Mouse (Mus musculus) cortical plate, adult 2 months (tissue): ENCODE results near the gene Sapcd2. TPM values are rescaled to one million over a fixed set of nuclear protein-coding genes. Genes with fewer than 3 reads are reported as not detected.
A peak's percentile ranks its signal among the peaks of the same experiment; 100 is the strongest.

ENCODE experiments used
- H3K27ac ChIP-seq: fragments of 200-500 bp; 2 replicates; pipeline ENCODE4 v1.5.1; 2012; ENCODE audit warnings: low read length, control low read depth, inconsistent platforms; ENCODE audit not compliant: insufficient read depth
- H3K4me1 ChIP-seq: fragments of 200-500 bp; 2 replicates; pipeline ENCODE4 v1.6.1; 2011; ENCODE audit warnings: low read length; ENCODE audit not compliant: control insufficient read depth, insufficient read depth
- H3K4me3 ChIP-seq: fragments of 200-500 bp; 2 replicates; pipeline ENCODE4 v1.5.1; 2011; ENCODE audit warnings: mild to moderate bottlenecking, low read length, control low read depth; ENCODE audit not compliant: insufficient read depth
- CTCF ChIP-seq: fragments of 200-500 bp; IDR thresholded peaks from 2 replicates; pipeline ENCODE4 v1.5.1; 2011; ENCODE audit warnings: mild to moderate bottlenecking, control low read depth, low read length; ENCODE audit not compliant: insufficient read depth; ENCODE audit errors: extremely low read depth
- POLR2A ChIP-seq: fragments of 200-500 bp; IDR thresholded peaks from 2 replicates; pipeline ENCODE4 v1.6.1; 2011; ENCODE audit warnings: mild to moderate bottlenecking, low read length, control low read depth; ENCODE audit not compliant: insufficient read depth; ENCODE audit errors: extremely low read depth
- polyA plus RNA-seq: library from polyadenylated mRNA; depleted of rRNA; stranded (reverse); fragments of >200 nt; gene quantifications from 2 replicates; pipeline ENCODE4 v1.2.3, GENCODE M21; 2012

The Sapcd2 gene
- polyA plus RNA-seq, 1 experiment = 4.0 TPM

DNA sequence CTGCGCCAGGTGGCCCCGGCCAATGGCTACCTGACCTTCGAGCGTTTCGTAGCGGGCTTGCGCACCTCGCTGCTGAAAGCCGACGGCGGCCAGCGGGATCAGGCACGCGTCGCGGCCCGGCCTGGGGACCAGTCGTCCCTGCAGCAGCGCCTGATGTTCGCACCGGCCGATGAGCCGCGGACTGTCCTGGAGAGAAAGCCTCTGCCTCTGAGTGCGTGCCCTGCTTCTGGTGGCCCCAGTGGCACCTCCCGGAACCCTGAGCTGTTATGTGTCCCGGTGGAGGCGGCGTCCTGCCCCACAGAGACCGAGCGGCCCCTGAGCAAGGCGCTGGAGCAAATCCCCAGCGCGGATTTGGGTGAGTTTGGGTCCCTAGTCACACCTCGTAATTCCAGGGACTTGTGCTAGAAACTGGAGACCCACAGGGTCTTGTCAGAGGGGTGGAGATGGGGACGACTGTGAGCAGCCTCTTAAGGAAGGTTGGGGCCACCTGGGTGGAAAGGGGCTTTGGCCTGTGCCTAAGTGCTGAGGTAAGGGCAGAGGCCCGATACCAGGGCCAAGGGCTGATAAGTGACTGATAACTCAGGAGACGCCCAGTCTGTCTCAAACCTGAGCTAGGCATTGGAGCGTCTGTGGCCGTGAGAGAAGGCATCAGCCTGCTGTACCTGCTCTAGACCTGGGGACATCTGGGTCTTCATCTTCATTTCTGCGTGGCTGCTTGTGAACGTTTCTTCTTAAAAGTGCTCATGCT lies 697 bp downstream of the Sapcd2 start:
- H3K27ac ChIP-seq = no peak overlapping the region
- no peaks in the 10 kb centered on the region for H3K4me1 ChIP-seq
- H3K4me3 ChIP-seq = peak overlapping the region; percentile 43
- TF ChIP-seq POLR2A (no peak), CTCF (no peak)

DNA sequence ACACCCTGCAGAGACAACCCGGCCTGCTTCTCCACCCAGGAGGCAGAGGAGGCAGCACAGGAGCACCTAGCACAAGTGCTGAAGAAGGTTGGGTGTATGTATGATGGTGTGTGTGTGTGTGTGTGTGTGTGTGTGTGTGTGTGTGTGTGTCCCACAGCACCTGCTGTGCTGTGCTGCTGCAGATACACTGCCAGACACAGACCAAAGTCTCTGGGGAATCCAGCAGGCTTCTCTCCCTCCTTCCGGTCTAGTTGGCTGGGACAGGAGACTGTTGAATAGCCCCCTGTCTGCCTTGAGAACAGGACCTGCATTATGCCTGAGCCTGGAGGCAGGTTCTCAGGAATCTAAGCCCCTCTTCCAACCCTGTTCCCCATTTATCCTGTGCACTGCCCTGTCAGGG lies 1.3 kb downstream of the Sapcd2 start:
- no peak overlapping the region for H3K27ac ChIP-seq
- H3K4me3 ChIP-seq = no peak overlapping the region
- TF ChIP-seq POLR2A (no peak), CTCF (no peak)
- H3K4me1 ChIP-seq = no peaks in the 10 kb centered on the region

GRCm38 (mm10) chr2:25376589-25376988 lies 4.5 kb downstream of the Sapcd2 start:
- H3K27ac ChIP-seq = no peak overlapping the region
- no peaks in the 10 kb centered on the region for H3K4me1 ChIP-seq
- no peak overlapping the region for H3K4me3 ChIP-seq
- no peak for TF ChIP-seq POLR2A
- peak; percentile 85 for TF ChIP-seq CTCF

DNA sequence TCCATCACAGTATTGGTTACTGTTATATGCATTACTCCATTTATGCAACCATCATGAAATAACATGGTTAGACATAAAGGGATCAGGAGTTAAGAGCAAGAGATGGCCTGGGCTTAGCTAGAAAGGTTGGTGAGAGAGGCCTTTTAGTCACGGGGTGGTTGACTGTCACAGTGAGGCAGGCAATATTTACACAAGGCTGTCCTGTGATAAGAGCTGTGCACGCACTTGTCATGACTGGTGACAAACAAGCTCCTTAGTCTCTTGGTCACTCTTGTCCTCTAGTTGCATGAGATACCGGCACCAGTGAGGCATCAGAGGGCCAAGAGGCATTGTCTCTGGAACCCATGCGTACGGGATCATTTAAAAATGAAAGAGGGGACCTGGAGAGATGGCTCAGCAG lies 12.4 kb downstream of the Sapcd2 start:
- Histone ChIP-seq H3K27ac (no peak overlapping the region), H3K4me3 (no peak overlapping the region), H3K4me1 (no peaks in the 10 kb centered on the region)
- TF ChIP-seq POLR2A (no peak), CTCF (no peak)

- Histone ChIP-seq H3K4me1 (no peaks in the 10 kb centered on the region; the same call in 1 of the 2 replicates), H3K4me3 (no peak overlapping the region), H3K27ac (no peak overlapping the region)
- no peak for TF ChIP-seq POLR2A
- TF ChIP-seq CTCF = no peak
Observed at GRCm38 (mm10) chr2:25391266-25391665, 19.1 kb downstream of the Sapcd2 start.

DNA sequence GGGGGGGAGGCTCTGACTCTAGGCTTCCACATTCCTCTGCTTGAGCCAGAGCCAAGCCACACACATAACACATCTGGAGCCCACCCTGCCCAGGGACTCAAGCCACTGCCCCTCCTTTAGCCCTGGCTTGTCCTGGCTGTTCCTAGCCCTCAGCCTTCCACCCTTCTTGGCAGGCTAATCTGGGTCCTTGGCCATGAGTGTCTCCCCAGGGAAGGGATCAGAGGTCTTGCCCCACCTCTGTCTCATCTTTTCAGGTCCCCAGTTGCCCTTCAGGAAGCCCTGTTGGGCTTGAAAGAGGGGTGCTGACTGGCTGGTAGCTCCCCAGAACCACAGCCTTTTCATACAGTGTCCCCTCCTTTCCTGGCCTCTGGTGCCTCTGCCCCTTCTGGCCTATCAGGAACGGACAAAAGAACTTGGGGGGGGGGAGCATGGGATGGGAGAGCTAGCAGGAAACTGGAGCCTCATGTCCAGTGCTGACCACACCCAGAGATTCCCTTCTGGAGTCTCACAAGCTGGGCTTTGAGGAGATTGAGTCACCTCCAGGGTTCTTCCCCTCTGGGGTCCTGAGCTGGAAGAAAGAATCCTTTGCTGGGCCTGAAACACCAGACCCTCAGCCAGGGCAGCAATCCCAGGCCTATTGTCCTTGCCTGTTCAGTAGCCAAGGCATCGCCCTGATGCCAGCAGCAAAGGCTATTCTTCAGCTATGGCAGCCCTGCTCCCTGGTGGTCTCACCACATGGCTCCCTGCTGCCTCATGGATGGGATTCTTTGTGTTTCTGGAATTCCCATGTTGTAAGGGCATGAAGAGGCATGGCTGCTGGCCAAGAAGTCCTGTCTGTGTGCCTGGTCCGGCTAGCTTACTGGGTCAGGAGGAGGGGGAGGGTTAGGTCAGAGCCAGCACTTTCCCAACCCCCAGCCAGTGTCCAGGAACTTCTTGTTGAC lies 22.4 kb downstream of the Sapcd2 start:
- no peak for TF ChIP-seq POLR2A
- no peak for TF ChIP-seq CTCF
- no peaks in the 10 kb centered on the region; the same call in 1 of the 2 replicates for H3K4me1 ChIP-seq
- peak overlapping the region; percentile 14; the same call in 1 of the 2 replicates for H3K27ac ChIP-seq
- H3K4me3 ChIP-seq = no peak overlapping the region

DNA sequence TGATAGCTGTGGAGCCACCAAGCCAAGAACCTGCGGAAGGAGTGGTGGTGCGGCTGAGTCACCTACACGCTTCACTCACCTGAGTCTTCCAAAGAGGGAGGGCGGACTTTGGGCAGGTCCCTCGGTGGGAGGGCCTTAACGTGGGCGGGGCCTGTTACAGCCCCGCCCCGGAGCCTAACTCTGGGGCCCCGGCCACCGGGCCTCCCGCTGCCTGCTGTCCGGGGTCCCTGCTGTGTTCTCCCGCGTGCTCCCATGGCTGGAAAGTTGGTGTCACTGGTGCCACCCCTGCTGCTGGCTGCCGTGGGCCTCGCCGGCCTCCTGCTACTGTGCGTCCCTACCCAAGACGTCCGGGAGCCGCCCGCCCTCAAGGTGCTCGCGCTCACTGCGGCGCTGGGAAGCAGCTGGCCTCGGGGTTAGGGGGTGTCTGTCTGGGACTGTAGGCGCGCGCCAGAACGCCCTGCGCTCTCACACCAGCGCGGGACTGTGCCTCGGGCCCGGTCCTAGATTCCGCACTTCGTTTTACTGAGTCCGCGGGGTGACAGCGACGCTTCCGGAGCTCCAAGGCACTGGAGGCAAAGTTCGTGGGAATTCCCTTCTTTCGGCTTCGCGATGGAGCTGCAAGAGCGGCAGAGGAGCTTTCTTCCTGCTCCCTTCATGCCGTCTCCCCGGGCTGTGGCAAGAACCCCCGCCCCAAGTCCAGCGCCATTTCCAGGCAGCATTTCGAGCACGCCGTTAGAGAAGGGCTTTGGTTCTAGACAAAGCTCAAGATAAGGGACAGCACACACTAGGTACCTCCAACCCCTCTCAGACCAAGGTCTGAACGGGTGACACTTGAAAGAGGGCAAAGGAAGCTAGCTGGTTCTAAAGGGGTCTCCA lies 23.8 kb downstream of the Sapcd2 start, which contains the start of gene Entpd2:
Gene Entpd2 (plus strand): TSS at position 154 of the 876 bp plus-strand sequence.
- Histone ChIP-seq H3K4me1 (no peaks in the 10 kb centered on the region; the same call in 1 of the 2 replicates), H3K27ac (peak within 1 kb of the TSS; percentile 14), H3K4me3 (peak within 1 kb of the TSS; percentile 20; the same call in 1 of the 2 replicates)
- no peak for TF ChIP-seq CTCF
- TF ChIP-seq POLR2A = no peak

GRCm38 (mm10) chr2:25396597-25396983 lies 24.5 kb downstream of the Sapcd2 start:
- 0 out of 2 replicates have a peak overlapping the region, but pooled peaks have one; percentile 5 for H3K27ac ChIP-seq
- H3K4me1 ChIP-seq = no peaks in the 10 kb centered on the region; the same call in 1 of the 2 replicates
- peak overlapping the region; percentile 20; the same call in 1 of the 2 replicates for H3K4me3 ChIP-seq
- no peak for TF ChIP-seq POLR2A
- TF ChIP-seq CTCF = no peak
